In the genomic region with DNA sequence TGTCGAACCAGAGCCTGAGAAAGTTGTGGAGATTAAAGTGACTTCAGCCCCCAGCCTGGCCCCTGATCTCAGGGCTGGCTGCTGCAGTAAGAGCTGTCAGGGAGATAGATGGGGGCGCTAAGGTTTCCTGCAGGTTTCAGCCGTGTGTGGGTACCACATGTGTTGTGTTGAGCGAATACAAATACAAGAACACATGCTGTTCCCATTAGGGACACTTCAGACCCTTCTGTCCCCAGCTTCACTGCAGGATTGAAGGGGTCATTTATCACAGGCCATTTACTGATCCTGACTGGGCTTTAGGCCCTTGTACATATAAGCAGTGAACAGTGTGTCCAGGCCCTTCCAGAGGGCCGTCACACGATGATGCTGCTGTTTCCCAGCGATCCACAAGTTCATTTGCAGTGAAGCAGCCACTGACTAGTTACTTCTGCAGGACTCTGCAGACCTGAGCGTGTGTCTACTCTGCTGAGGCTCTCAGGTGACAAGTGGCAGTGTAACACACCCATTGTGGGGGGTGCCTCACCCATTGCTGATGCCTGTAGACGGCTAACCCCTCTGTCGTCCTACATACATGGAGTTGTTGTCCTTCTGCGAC, we compare ENCODE assay signal across 10 mouse cellular contexts.
A peak's percentile ranks its signal among the peaks of the same experiment; 100 is the strongest.
DNase-seq lines count a peak whose midpoint lies in the region; ATAC-seq and TF ChIP-seq lines count a peak whose summit lies in the region.
"Had no signal": no experiment of that assay in that cellular context is flagged by ENCODE, and none has a peak within 500 bp of the region (broad histone marks: within the 10 kb centered on the region; RNA-seq: fewer than 3 reads in every experiment).

No protein-coding gene starts in this region.

- no peak for TF ChIP-seq CTCF in intestine, postnatal 0 days (IDR thresholded peaks at IDR 0.05; ENCODE audit: low read depth)

- H3K4me2 ChIP-seq in intestine, embryonic 14.5 days (ENCODE audit: low read length), result no peak overlapping the region
- no peak overlapping the region for H3K4me2 ChIP-seq in intestine, postnatal 0 days (replicated peaks; ENCODE audit: low read depth)
- no peak overlapping the region for H3K4me2 ChIP-seq in hindbrain, embryonic 11.5 days (replicated peaks; ENCODE audit: low read depth, low read length)
- H3K4me2 ChIP-seq in midbrain, embryonic 14.5 days (ENCODE audit: low read length), result no peak overlapping the region

- no peaks in the 10 kb centered on the region for H3K27me3 ChIP-seq in intestine, embryonic 14.5 days (replicated peaks; ENCODE audit: control insufficient read depth, insufficient read depth, low read length)
- H3K27me3 ChIP-seq in intestine, postnatal 0 days (replicated peaks; ENCODE audit: control insufficient read depth, insufficient read depth, low read length), result no peaks in the 10 kb centered on the region
- H3K27me3 ChIP-seq in hindbrain, embryonic 11.5 days (ENCODE audit: control insufficient read depth, insufficient read depth, low read length), result no peaks in the 10 kb centered on the region
- no peaks in the 10 kb centered on the region for H3K27me3 ChIP-seq in midbrain, embryonic 14.5 days (ENCODE audit: control insufficient read depth, insufficient read depth, low read length)

- H3K4me3 ChIP-seq in intestine, embryonic 14.5 days (ENCODE audit: low read depth, low read length), result no peak overlapping the region
- no peak overlapping the region for H3K4me3 ChIP-seq in intestine, postnatal 0 days (ENCODE audit: low read depth, low read length)
- H3K4me3 ChIP-seq in hindbrain, embryonic 11.5 days (ENCODE audit: low read depth, low read length), result no peak overlapping the region
- no peak overlapping the region for H3K4me3 ChIP-seq in midbrain, embryonic 14.5 days (replicated peaks; ENCODE audit: low read depth, low read length)

- no peaks in the 10 kb centered on the region for H3K36me3 ChIP-seq in intestine, embryonic 14.5 days (ENCODE audit: control insufficient read depth, insufficient read depth, low read length)
- H3K36me3 ChIP-seq in intestine, postnatal 0 days (ENCODE audit: control insufficient read depth, insufficient read depth), result no peaks in the 10 kb centered on the region
- no peaks in the 10 kb centered on the region for H3K36me3 ChIP-seq in hindbrain, embryonic 11.5 days (ENCODE audit: control insufficient read depth, insufficient read depth, low read length)
- no peaks in the 10 kb centered on the region for H3K36me3 ChIP-seq in midbrain, embryonic 14.5 days (ENCODE audit: control insufficient read depth, insufficient read depth, low read length)

- no peaks in the 10 kb centered on the region for H3K9me3 ChIP-seq in intestine, embryonic 14.5 days (ENCODE audit: control insufficient read depth, low read length)
- no peaks in the 10 kb centered on the region for H3K9me3 ChIP-seq in intestine, postnatal 0 days (ENCODE audit: control insufficient read depth)
- no peaks in the 10 kb centered on the region for H3K9me3 ChIP-seq in hindbrain, embryonic 11.5 days (ENCODE audit: control insufficient read depth, low read length)
- no peaks in the 10 kb centered on the region for H3K9me3 ChIP-seq in midbrain, embryonic 14.5 days (ENCODE audit: control insufficient read depth, low read length)

- peaks cover 29% of the 10 kb centered on the region for H3K4me1 ChIP-seq in intestine, embryonic 14.5 days (replicated peaks; ENCODE audit: control insufficient read depth, insufficient read depth, low read length)
- peaks cover 6% of the 10 kb centered on the region; the same call in 1 of the 2 replicates for H3K4me1 ChIP-seq in intestine, postnatal 0 days (replicated peaks; ENCODE audit: control insufficient read depth, insufficient read depth, low read length)
- H3K4me1 ChIP-seq in hindbrain, embryonic 11.5 days (replicated peaks; ENCODE audit: control insufficient read depth, insufficient read depth, low read length), result peaks cover 22% of the 10 kb centered on the region
- peaks cover 54% of the 10 kb centered on the region for H3K4me1 ChIP-seq in midbrain, embryonic 14.5 days (ENCODE audit: control insufficient read depth, insufficient read depth, low read length)

- no peak for DNase-seq in intestine, embryonic 14.5 days (ENCODE audit: low spot score)
- peak; percentile 57 for DNase-seq in embryo, embryonic 11.5 days (ENCODE audit: low read depth, low spot score)
- DNase-seq in hindbrain, embryonic 11.5 days (ENCODE audit: low spot score), result peak; percentile 60
- no peak for DNase-seq in midbrain, embryonic 14.5 days
- DNase-seq in retina, embryonic 14.5 days (ENCODE audit: low spot score), result no peak
- DNase-seq in thymus, postnatal 25 days, result no peak
- no peak for DNase-seq in lung, postnatal 25 days (ENCODE audit: low spot score)
- DNase-seq: adrenal gland, adult 8-10 months; cerebellum, postnatal 36 days had no signal

- 35% methylated on average over 11 of the region's 11 CpGs for WGBS in intestine, embryonic 14.5 days
- 55% methylated on average over 11 of the region's 11 CpGs for WGBS in intestine, postnatal 0 days
- 26% methylated on average over 11 of the region's 11 CpGs for WGBS in hindbrain, embryonic 11.5 days
- 53% methylated on average over 11 of the region's 11 CpGs for WGBS in midbrain, embryonic 14.5 days

- H3K27ac ChIP-seq in intestine, embryonic 14.5 days (ENCODE audit: low read depth), result 0 out of 2 replicates have a peak overlapping the region, but pooled peaks have one; percentile 38
- no peak overlapping the region for H3K27ac ChIP-seq in intestine, postnatal 0 days (ENCODE audit: low read depth, low read length)
- H3K27ac ChIP-seq in hindbrain, embryonic 11.5 days (ENCODE audit: low read depth, low read length), result peak overlapping the region; percentile 52; the same call in 1 of the 2 replicates
- 0 out of 2 replicates have a peak overlapping the region, but pooled peaks have one; percentile 0 for H3K27ac ChIP-seq in midbrain, embryonic 14.5 days (replicated peaks; ENCODE audit: low read depth, low read length)

- no peak overlapping the region for H3K9ac ChIP-seq in intestine, embryonic 14.5 days (ENCODE audit: low read length)
- no peak overlapping the region for H3K9ac ChIP-seq in intestine, postnatal 0 days (ENCODE audit: low read depth, low read length)
- no peak overlapping the region for H3K9ac ChIP-seq in hindbrain, embryonic 11.5 days (ENCODE audit: low read depth, low read length)
- no peak overlapping the region for H3K9ac ChIP-seq in midbrain, embryonic 14.5 days (replicated peaks; ENCODE audit: low read length)

- no peak for ATAC-seq in intestine, embryonic 14.5 days (replicated peaks; ENCODE audit: low FRiP score, low TSS enrichment, low read depth)
- no peak for ATAC-seq in intestine, postnatal 0 days
- peak; percentile 82 for ATAC-seq in hindbrain, embryonic 11.5 days (ENCODE audit: low FRiP score)
- ATAC-seq in midbrain, embryonic 14.5 days (ENCODE audit: low FRiP score, low TSS enrichment), result no peak

Comparison
In these comparisons a context has a peak if more than half of its experiments do, and no peak if none do; other contexts are left out.
1. DNase-seq: peak in embryo, embryonic 11.5 days (single experiment) and hindbrain, embryonic 11.5 days (single experiment); none in intestine, embryonic 14.5 days (single experiment), midbrain, embryonic 14.5 days (single experiment), retina, embryonic 14.5 days (single experiment), thymus, postnatal 25 days (single experiment) and lung, postnatal 25 days (single experiment).